Mouse (Mus musculus) lung, embryonic 16.5 days (tissue): ENCODE measurements around the gene Arsk. TPM values are rescaled to one million over a fixed set of nuclear protein-coding genes. Genes with fewer than 3 reads are reported as not detected.

Source experiments
- ATAC-seq: fragments of 200-750 bp; cut with Nextera tagmentation; 2 replicates; pipeline ENCODE4 v1.8.0; 2017; ENCODE audit warnings: low read depth, mild to moderate bottlenecking, moderate library complexity
- H3K27ac ChIP-seq: fragments of 300-500 bp; sonication (generic); 2 replicates; pipeline ENCODE4 v1.5.1; 2014; ENCODE audit warnings: mild to moderate bottlenecking, control low read depth, low read length
- H3K27me3 ChIP-seq: fragments of 300-500 bp; sonication (generic); 2 replicates; pipeline ENCODE4 v1.6.1; 2014; ENCODE audit warnings: low read depth, low read length, mixed read lengths; ENCODE audit not compliant: control insufficient read depth, insufficient read depth
- H3K36me3 ChIP-seq: fragments of 300-500 bp; sonication (generic); 2 replicates; pipeline ENCODE4 v1.6.1; 2014; ENCODE audit warnings: low read length; ENCODE audit not compliant: control insufficient read depth, insufficient read depth
- H3K4me1 ChIP-seq: fragments of 300-500 bp; sonication (generic); replicated peaks from 2 replicates; pipeline ENCODE4 v1.6.1; 2014; ENCODE audit warnings: low read length, mixed read lengths; ENCODE audit not compliant: control insufficient read depth, insufficient read depth
- H3K4me2 ChIP-seq: fragments of 300-500 bp; sonication (generic); 2 replicates; pipeline ENCODE4 v1.6.1; 2014; ENCODE audit warnings: low read depth, low read length, control low read depth
- H3K4me3 ChIP-seq: fragments of 300-500 bp; sonication (generic); 2 replicates; pipeline ENCODE4 v1.5.1; 2014; ENCODE audit warnings: mild to moderate bottlenecking, low read length, control low read depth
- H3K9ac ChIP-seq: fragments of 300-500 bp; sonication (generic); 2 replicates; pipeline ENCODE4 v1.6.1; 2014; ENCODE audit warnings: low read length, control low read depth
- H3K9me3 ChIP-seq: fragments of 300-500 bp; sonication (generic); 2 replicates; pipeline ENCODE4 v1.6.1; 2016; ENCODE audit warnings: low read length; ENCODE audit not compliant: control insufficient read depth
- WGBS: fragments of 180-500 bp; shearing (Covaris S2); extraction: QIAGEN DNeasy Blood & Tissue Kit; methylation state at CpG from one replicate; pipeline ENCODE4 v1.1.7; 2014; 5-methylcytosine and 5-hydroxymethylcytosine counted together
- polyA plus RNA-seq: library from polyadenylated mRNA; unstranded; fragments of >200 nt; fragmentation: Nextera tagmentation; extraction: Ambion mirVana; gene quantifications from 2 replicates; pipeline ENCODE4 v1.2.1, GENCODE M21; 2015

Arsk gene
- polyA plus RNA-seq, 1 experiment from 2014 or later, result 8.3 TPM

- under 1% methylated on average over 59 of the region's 59 CpGs for WGBS
- no peaks in the 10 kb centered on the region for H3K9me3 ChIP-seq
- ATAC-seq, result peak; percentile 72
- H3K4me1 ChIP-seq, result peaks cover 16% of the 10 kb centered on the region
- no peaks in the 10 kb centered on the region for H3K36me3 ChIP-seq
- H3K27me3 ChIP-seq, result peaks cover 33% of the 10 kb centered on the region
- H3K9ac ChIP-seq, result peak overlapping the region; percentile 53
- H3K4me2 ChIP-seq, result peak overlapping the region; percentile 95
- H3K4me3 ChIP-seq, result peak overlapping the region; percentile 57
- H3K27ac ChIP-seq, result no peak overlapping the region
These were observed 42.8 kb downstream of the Arsk start for GRCm38 (mm10) chr13:76055391-76056232.

GRCm38 (mm10) chr13:76044971-76045370 is 53.5 kb downstream of the Arsk start:
- no peaks in the 10 kb centered on the region for H3K9me3 ChIP-seq
- H3K9ac ChIP-seq, result no peak overlapping the region
- no peak for ATAC-seq
- H3K4me3 ChIP-seq, result no peak overlapping the region
- H3K27me3 ChIP-seq, result no peaks in the 10 kb centered on the region
- H3K27ac ChIP-seq, result no peak overlapping the region
- H3K36me3 ChIP-seq, result no peaks in the 10 kb centered on the region
- no peak overlapping the region for H3K4me2 ChIP-seq
- no peaks in the 10 kb centered on the region for H3K4me1 ChIP-seq

GRCm38 (mm10) chr13:76042455-76042854 is 56.0 kb downstream of the Arsk start:
- no peak for ATAC-seq

GRCm38 (mm10) chr13:76024588-76024987 is 73.9 kb downstream of the Arsk start:
- ATAC-seq, result no peak
- no peaks in the 10 kb centered on the region for H3K36me3 ChIP-seq
- WGBS, result 58% methylated on average over 3 of the region's 3 CpGs
- no peaks in the 10 kb centered on the region for H3K27me3 ChIP-seq
- no peak overlapping the region for H3K9ac ChIP-seq
- H3K27ac ChIP-seq, result no peak overlapping the region
- H3K4me2 ChIP-seq, result no peak overlapping the region
- no peak overlapping the region for H3K4me3 ChIP-seq
- no peaks in the 10 kb centered on the region for H3K9me3 ChIP-seq
- H3K4me1 ChIP-seq, result no peaks in the 10 kb centered on the region

More at GRCm38 (mm10) chr13:76042455-76042854, 56.0 kb downstream of the Arsk start:
- 49% methylated on average over 1 of the region's 1 CpGs for WGBS
- Histone ChIP-seq H3K27me3 (no peaks in the 10 kb centered on the region), H3K4me2 (no peak overlapping the region), H3K36me3 (no peaks in the 10 kb centered on the region), H3K4me3 (no peak overlapping the region), H3K27ac (no peak overlapping the region), H3K9ac (no peak overlapping the region), H3K9me3 (no peaks in the 10 kb centered on the region), H3K4me1 (no peaks in the 10 kb centered on the region)

GRCm38 (mm10) chr13:76021782-76022181 is 76.7 kb downstream of the Arsk start:
- Histone ChIP-seq H3K4me3 (no peak overlapping the region), H3K27me3 (no peaks in the 10 kb centered on the region), H3K4me1 (no peaks in the 10 kb centered on the region), H3K36me3 (no peaks in the 10 kb centered on the region), H3K27ac (no peak overlapping the region), H3K4me2 (no peak overlapping the region), H3K9ac (no peak overlapping the region), H3K9me3 (no peaks in the 10 kb centered on the region)
- 82% methylated on average over 2 of the region's 2 CpGs for WGBS
- ATAC-seq, result no peak

- Histone ChIP-seq H3K9me3 (no peaks in the 10 kb centered on the region), H3K36me3 (no peaks in the 10 kb centered on the region), H3K27ac (0 out of 2 replicates have a peak overlapping the region, but pooled peaks have one; percentile 13), H3K4me3 (peak overlapping the region; percentile 74), H3K27me3 (no peaks in the 10 kb centered on the region), H3K4me2 (peak overlapping the region; percentile 65), H3K9ac (peak overlapping the region; percentile 41; the same call in 1 of the 2 replicates), H3K4me1 (no peaks in the 10 kb centered on the region)
- WGBS, result 42% methylated on average over 5 of the region's 5 CpGs
- ATAC-seq, result peak; percentile 30
These were observed 79.5 kb downstream of the Arsk start for GRCm38 (mm10) chr13:76018844-76019400.

- Histone ChIP-seq H3K9ac (peak within 1 kb of the TSS; percentile 94), H3K27me3 (no peaks in the 10 kb centered on the region), H3K4me2 (peak within 1 kb of the TSS; percentile 65), H3K27ac (peak within 1 kb of the TSS; percentile 97), H3K4me3 (peak within 1 kb of the TSS; percentile 74), H3K9me3 (no peaks in the 10 kb centered on the region), H3K4me1 (no peaks in the 10 kb centered on the region), H3K36me3 (no peaks in the 10 kb centered on the region)
- ATAC-seq, result peak; percentile 100
- WGBS, result under 1% methylated on average over 50 of the region's 50 CpGs
These were observed 80.3 kb downstream of the Arsk start, which contains the start of gene Rfesd for GRCm38 (mm10) chr13:76017974-76018843. Rfesd (minus strand) TSS chr13:76018719.

GRCm38 (mm10) chr13:76017465-76017864 is 81.0 kb downstream of the Arsk start:
- peak overlapping the region; percentile 97; the same call in 1 of the 2 replicates for H3K27ac ChIP-seq
- H3K9me3 ChIP-seq, result no peaks in the 10 kb centered on the region
- H3K4me1 ChIP-seq, result no peaks in the 10 kb centered on the region
- H3K4me3 ChIP-seq, result peak overlapping the region; percentile 74
- 59% methylated on average over 4 of the region's 4 CpGs for WGBS
- H3K27me3 ChIP-seq, result no peaks in the 10 kb centered on the region
- ATAC-seq, result no peak
- peak overlapping the region; percentile 65 for H3K4me2 ChIP-seq
- no peaks in the 10 kb centered on the region for H3K36me3 ChIP-seq
- H3K9ac ChIP-seq, result peak overlapping the region; percentile 94

GRCm38 (mm10) chr13:76014511-76014910 is 83.9 kb downstream of the Arsk start:
- Histone ChIP-seq H3K4me3 (no peak overlapping the region), H3K9ac (no peak overlapping the region), H3K4me2 (no peak overlapping the region), H3K36me3 (no peaks in the 10 kb centered on the region), H3K27ac (no peak overlapping the region), H3K9me3 (no peaks in the 10 kb centered on the region), H3K27me3 (no peaks in the 10 kb centered on the region), H3K4me1 (no peaks in the 10 kb centered on the region)
- ATAC-seq, result no peak
- 54% methylated on average over 2 of the region's 2 CpGs for WGBS
